Mouse (Mus musculus): ENCODE measurements around the gene Rrnad1. TPM values are rescaled to one million over a fixed set of nuclear protein-coding genes. Genes with fewer than 3 reads are reported as not detected.

The Rrnad1 gene
- polyA plus RNA-seq, 1 experiment = 17.3 TPM

DNA sequence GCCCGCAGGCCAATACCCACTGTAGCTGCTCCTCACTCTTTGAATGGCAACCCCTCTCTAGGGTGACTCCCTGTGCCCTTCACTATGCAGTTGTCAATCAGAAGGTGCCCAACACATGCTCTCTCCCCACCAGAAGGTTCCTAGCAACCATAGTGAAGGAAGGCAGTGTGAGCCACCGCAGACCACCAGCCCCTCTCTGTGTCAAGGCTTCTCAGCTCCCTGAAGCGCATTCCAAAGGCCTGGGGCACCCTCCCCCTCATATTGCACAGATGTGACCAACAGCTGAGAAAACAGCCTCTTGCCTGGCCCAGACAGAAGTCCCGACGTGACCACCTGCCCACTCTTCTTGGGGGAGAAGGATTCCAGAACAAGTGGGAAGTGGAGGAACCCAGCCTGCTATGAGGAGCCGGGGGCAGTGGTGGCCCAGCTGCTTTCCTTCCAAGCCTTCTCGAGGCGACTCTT lies 41.7 kb upstream of the Rrnad1 start:
- TF ChIP-seq POLR2A (IDR thresholded peaks at IDR 0.05; ENCODE audit: low read depth, low read length) = no peak
- TF ChIP-seq CTCF (IDR thresholded peaks at IDR 0.05; ENCODE audit: extremely low read depth, insufficient read length, insufficient replicate concordance, low read depth, low read length) = no peak
- Histone ChIP-seq H3K4me3 (ENCODE audit: low read depth, low read length) (peak overlapping the region; percentile 61), H3K4me1 (ENCODE audit: control insufficient read depth, insufficient read depth, insufficient read length, low read length) (peaks cover 8% of the 10 kb centered on the region), H3K27ac (ENCODE audit: insufficient read depth, low read depth, low read length) (no peak overlapping the region), H3K27me3 (ENCODE audit: control insufficient read depth, insufficient read depth, low read length) (peaks cover 28% of the 10 kb centered on the region), H3K36me3 (ENCODE audit: control insufficient read depth, insufficient read depth, low read length) (no peaks in the 10 kb centered on the region)
- 52% methylated on average over 8 of the region's 8 CpGs for WGBS

DNA sequence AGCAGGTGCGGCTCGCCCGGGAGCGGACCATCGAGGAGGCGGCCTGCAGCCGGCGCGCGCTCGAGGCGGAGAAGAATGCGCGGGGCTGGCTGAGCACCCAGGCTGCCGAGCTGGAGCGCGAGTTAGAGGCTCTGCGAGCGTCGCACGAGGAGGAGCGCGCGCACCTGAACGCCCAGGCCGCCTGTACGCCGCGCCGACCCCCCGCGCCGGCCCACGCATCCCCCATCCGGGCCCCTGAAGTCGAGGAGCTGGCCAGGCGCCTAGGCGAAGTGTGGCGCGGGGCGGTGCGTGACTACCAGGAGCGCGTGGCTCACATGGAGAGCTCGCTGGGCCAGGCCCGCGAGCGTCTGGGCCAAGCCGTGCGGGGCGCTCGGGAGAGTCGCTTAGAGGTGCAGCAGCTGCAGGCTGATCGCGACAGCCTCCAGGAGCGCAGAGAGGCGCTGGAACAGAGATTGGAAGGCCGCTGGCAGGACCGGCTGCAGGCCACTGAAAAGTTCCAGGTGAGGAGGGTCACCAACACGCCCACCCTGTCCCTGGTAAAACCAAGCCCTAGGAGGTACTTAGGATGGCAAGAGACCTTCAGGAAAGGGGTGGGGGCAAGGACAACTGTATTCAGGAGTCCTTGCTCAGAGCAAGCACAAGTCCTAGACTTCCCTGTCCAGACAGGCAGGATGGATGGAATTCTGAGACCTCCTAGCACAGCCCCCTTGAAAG lies 41.1 kb upstream of the Rrnad1 start:
- Histone ChIP-seq H3K27me3 (ENCODE audit: control insufficient read depth, insufficient read depth, low read length) (peaks cover 28% of the 10 kb centered on the region), H3K36me3 (ENCODE audit: control insufficient read depth, insufficient read depth, low read length) (no peaks in the 10 kb centered on the region), H3K4me1 (ENCODE audit: control insufficient read depth, insufficient read depth, insufficient read length, low read length) (peaks cover 8% of the 10 kb centered on the region), H3K4me3 (ENCODE audit: low read depth, low read length) (peak overlapping the region; percentile 61), H3K27ac (ENCODE audit: insufficient read depth, low read depth, low read length) (0 out of 2 replicates have a peak overlapping the region, but pooled peaks have one; percentile 2)
- TF ChIP-seq POLR2A (IDR thresholded peaks at IDR 0.05; ENCODE audit: low read depth, low read length) (no peak), CTCF (IDR thresholded peaks at IDR 0.05; ENCODE audit: extremely low read depth, insufficient read length, insufficient replicate concordance, low read depth, low read length) (no peak)
- WGBS = 3% methylated on average over 60 of the region's 60 CpGs

GRCm38 (mm10) chr3:87970939-87971488 lies 40.5 kb upstream of the Rrnad1 start, which contains the start of gene Nes:
Nes (plus strand) TSS chr3:87971078.
- peaks cover 8% of the 10 kb centered on the region for H3K4me1 ChIP-seq (ENCODE audit: control insufficient read depth, insufficient read depth, insufficient read length, low read length)
- H3K27ac ChIP-seq (ENCODE audit: insufficient read depth, low read depth, low read length) = 0 out of 2 replicates have a peak within 1 kb of the TSS, but pooled peaks have one; percentile 2
- under 1% methylated on average over 44 of the region's 44 CpGs for WGBS
- H3K36me3 ChIP-seq (ENCODE audit: control insufficient read depth, insufficient read depth, low read length) = no peaks in the 10 kb centered on the region
- peak within 1 kb of the TSS; percentile 61 for H3K4me3 ChIP-seq (ENCODE audit: low read depth, low read length)
- TF ChIP-seq POLR2A (IDR thresholded peaks at IDR 0.05; ENCODE audit: low read depth, low read length) = peak; percentile 39; the same call in 1 of the 2 replicates
- TF ChIP-seq CTCF (IDR thresholded peaks at IDR 0.05; ENCODE audit: extremely low read depth, insufficient read length, insufficient replicate concordance, low read depth, low read length) = no peak
- peaks cover 28% of the 10 kb centered on the region for H3K27me3 ChIP-seq (ENCODE audit: control insufficient read depth, insufficient read depth, low read length)

DNA sequence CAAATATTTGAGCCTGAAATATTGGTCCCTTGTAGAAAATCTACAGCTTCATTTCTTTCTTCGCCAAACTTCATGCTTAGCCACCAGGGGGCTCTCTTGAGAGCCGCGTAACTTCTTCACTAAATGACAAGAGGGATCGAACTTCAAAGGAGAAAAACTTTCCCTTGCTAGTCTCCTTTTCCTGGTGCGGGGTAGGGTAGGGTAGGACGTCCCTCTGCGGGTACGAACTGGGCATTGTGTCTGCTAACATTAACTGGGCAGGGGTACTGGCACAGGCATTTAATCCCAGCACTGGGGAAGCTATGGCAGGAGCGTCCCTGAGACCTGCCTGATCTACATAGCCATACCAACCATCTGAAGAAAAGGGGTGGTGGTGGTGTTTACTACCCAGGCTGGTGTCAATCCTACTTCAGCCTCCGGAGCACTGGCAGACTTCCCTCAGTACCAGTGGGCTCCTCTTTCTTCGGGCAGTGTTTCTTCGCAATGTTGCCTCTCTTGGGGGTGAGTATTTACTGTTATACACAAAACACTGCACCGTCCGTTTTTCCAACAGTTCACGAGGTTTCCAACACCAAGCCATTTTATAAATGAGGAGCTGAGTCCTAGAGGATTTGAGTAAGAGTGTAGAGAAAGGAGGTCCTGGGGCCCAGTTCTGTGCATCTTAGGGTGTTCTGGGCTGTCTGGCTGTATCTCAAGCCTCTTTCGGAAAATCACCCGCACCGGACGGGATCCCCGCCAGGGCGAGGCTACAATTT lies 39.8 kb upstream of the Rrnad1 start:
- WGBS = 5% methylated on average over 21 of the region's 21 CpGs
- Histone ChIP-seq H3K27ac (ENCODE audit: insufficient read depth, low read depth, low read length) (no peak overlapping the region), H3K27me3 (ENCODE audit: control insufficient read depth, insufficient read depth, low read length) (peaks cover 28% of the 10 kb centered on the region)

DNA sequence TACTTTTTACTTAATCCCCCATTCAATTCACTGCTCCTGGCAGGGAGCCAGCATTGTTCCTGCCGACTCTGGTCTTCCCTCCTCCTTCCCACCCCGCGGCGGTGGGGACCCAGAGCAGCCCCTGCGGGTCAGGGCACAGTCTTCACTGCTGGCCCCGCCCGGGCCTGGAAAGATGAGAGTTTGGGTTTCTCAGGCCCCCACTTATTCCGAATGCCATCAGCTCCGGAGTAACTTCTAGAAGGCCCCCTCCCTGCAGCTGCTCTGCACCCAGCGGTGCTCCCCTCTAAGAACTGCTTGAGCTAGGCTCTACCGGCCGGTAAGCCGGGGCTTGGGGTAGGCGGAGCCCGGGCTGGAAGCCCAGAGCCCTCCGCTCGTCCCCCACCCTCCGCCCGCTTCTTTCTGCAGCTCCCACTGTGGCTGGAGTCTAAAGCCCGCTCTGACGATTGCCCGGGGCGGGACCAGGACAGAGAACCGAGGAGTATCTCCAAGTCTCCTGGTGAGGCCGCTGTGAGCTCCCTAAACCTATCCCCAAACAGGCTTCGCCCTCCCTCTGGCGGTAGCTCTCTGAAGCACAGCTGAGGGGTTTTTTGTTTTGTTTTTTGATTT lies 30.2 kb upstream of the Rrnad1 start:
- Histone ChIP-seq H3K36me3 (ENCODE audit: control insufficient read depth, insufficient read depth, low read length) (no peaks in the 10 kb centered on the region), H3K4me3 (ENCODE audit: low read depth, low read length) (peak overlapping the region; percentile 55), H3K4me1 (ENCODE audit: control insufficient read depth, insufficient read depth, insufficient read length, low read length) (no peaks in the 10 kb centered on the region), H3K27ac (ENCODE audit: insufficient read depth, low read depth, low read length) (no peak overlapping the region), H3K27me3 (ENCODE audit: control insufficient read depth, insufficient read depth, low read length) (0 out of 2 replicates have a peak, but pooled peaks cover 3% of the 10 kb centered on the region)
- WGBS = under 1% methylated on average over 27 of the region's 27 CpGs
- peak; percentile 96 for TF ChIP-seq CTCF (IDR thresholded peaks at IDR 0.05; ENCODE audit: extremely low read depth, insufficient read length, insufficient replicate concordance, low read depth, low read length)
- TF ChIP-seq POLR2A (IDR thresholded peaks at IDR 0.05; ENCODE audit: low read depth, low read length) = no peak

More for the DNA sequence above, 39.8 kb upstream of the Rrnad1 start:
- peaks cover 8% of the 10 kb centered on the region for H3K4me1 ChIP-seq (ENCODE audit: control insufficient read depth, insufficient read depth, insufficient read length, low read length)
- H3K4me3 ChIP-seq (ENCODE audit: low read depth, low read length) = peak overlapping the region; percentile 61
- TF ChIP-seq POLR2A (IDR thresholded peaks at IDR 0.05; ENCODE audit: low read depth, low read length) = no peak
- peak; percentile 29; the same call in 1 of the 2 replicates for TF ChIP-seq CTCF (IDR thresholded peaks at IDR 0.05; ENCODE audit: extremely low read depth, insufficient read length, insufficient replicate concordance, low read depth, low read length)
- H3K36me3 ChIP-seq (ENCODE audit: control insufficient read depth, insufficient read depth, low read length) = no peaks in the 10 kb centered on the region

GRCm38 (mm10) chr3:87960191-87960585 lies 29.7 kb upstream of the Rrnad1 start:
- TF ChIP-seq POLR2A (IDR thresholded peaks at IDR 0.05; ENCODE audit: low read depth, low read length) (no peak), CTCF (IDR thresholded peaks at IDR 0.05; ENCODE audit: extremely low read depth, insufficient read length, insufficient replicate concordance, low read depth, low read length) (no peak)
- peak overlapping the region; percentile 55 for H3K4me3 ChIP-seq (ENCODE audit: low read depth, low read length)
- WGBS = 20% methylated on average over 10 of the region's 10 CpGs
- H3K36me3 ChIP-seq (ENCODE audit: control insufficient read depth, insufficient read depth, low read length) = no peaks in the 10 kb centered on the region
- H3K4me1 ChIP-seq (ENCODE audit: control insufficient read depth, insufficient read depth, insufficient read length, low read length) = no peaks in the 10 kb centered on the region
- H3K27ac ChIP-seq (ENCODE audit: insufficient read depth, low read depth, low read length) = no peak overlapping the region
- H3K27me3 ChIP-seq (ENCODE audit: control insufficient read depth, insufficient read depth, low read length) = 0 out of 2 replicates have a peak, but pooled peaks cover 3% of the 10 kb centered on the region
